Mouse (Mus musculus): ENCODE measurements around the gene Nrros. TPM values are rescaled to one million over a fixed set of nuclear protein-coding genes. Genes with fewer than 3 reads are reported as not detected.

Gene Nrros
- total and polyA plus RNA-seq, 2 experiments from 2014 or later: 4.9 to 11.3 TPM

DNA sequence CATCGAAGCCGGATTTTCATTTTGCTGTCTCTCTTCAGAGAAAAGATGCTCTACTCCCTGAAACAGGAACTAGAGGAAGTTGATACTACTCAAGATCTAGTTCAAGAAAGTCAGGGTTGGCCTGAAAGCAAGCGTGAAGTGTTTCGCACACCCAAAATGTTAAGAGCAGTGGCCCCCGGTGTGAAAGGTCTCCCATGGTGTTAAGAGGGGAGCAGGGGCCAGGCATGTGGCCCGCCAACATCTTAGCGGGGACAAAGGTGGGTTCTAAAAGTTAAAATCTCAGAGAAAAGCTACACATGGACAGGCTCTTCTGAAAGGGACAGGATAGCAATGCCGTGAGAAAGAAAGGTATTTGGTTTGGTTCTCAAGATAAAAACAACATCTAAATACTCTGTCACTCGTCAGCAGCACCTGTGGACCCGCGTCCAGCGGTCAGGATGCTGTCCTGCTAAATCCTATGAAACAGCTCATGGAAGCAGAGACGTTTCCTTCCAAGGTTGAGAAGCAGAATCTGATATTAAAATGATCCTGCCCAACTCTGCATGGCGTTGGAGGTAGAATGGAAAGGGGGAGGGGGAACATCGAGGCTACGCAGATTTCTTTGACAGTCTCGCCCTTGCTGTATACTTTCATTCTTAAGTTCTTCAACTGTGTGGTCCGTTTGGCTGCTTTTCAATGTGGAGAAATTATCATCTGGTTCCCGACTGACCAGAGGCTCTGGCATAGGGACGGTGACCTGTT, 35.8 kb downstream of the Nrros start:
- WGBS: 81% methylated on average over 20 of the region's 20 CpGs

DNA sequence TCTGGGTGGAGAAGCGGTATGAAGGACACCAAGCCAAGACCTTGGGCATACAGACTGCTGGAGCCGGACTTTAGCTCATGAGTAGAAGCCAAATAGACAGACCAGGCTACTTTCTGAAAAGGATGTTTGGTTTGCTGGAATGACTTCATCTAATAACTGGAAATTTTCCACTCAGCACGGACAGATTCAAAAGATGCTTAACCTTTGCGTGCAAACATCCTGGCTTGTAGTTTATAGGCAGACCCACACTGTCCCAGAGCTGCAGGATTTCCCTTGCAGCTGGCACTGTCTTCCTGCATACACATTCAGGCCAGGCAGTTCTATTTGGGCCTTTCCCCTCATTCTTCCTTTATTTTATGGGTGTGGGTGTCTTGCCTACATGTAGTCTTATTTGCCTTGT, 38.3 kb downstream of the Nrros start:
- Histone ChIP-seq H3K27ac (ENCODE audit: low read depth, low read length) (no peak overlapping the region), H3K4me3 (ENCODE audit: low read depth, low read length) (no peak overlapping the region), H3K27me3 (ENCODE audit: insufficient read depth, low read length) (no peaks in the 10 kb centered on the region), H3K4me1 (ENCODE audit: insufficient read depth, low read length) (no peaks in the 10 kb centered on the region), H3K36me3 (ENCODE audit: insufficient read depth, low read length) (no peaks in the 10 kb centered on the region), H3K4me2 (ENCODE audit: low read depth, low read length, poor library complexity, severe bottlenecking) (no peak overlapping the region), H3K9ac (replicated peaks; ENCODE audit: low read length, poor library complexity, severe bottlenecking) (no peak overlapping the region), H3K9me3 (ENCODE audit: low read length) (no peaks in the 10 kb centered on the region)
- no peak for DNase-seq (ENCODE audit: low spot score)
- ATAC-seq (ENCODE audit: low FRiP score): no peak
- WGBS: 89% methylated on average over 4 of the region's 4 CpGs
- no peak for TF ChIP-seq CTCF (IDR thresholded peaks at IDR 0.05)

More for the DNA sequence above, 35.8 kb downstream of the Nrros start:
- Histone ChIP-seq H3K27me3 (ENCODE audit: insufficient read depth, low read length) (no peaks in the 10 kb centered on the region), H3K9ac (replicated peaks; ENCODE audit: low read length, poor library complexity, severe bottlenecking) (no peak overlapping the region), H3K27ac (ENCODE audit: low read depth, low read length) (no peak overlapping the region), H3K36me3 (ENCODE audit: insufficient read depth, low read length) (no peaks in the 10 kb centered on the region), H3K9me3 (ENCODE audit: low read length) (no peaks in the 10 kb centered on the region), H3K4me1 (ENCODE audit: insufficient read depth, low read length) (no peaks in the 10 kb centered on the region), H3K4me2 (ENCODE audit: low read depth, low read length, poor library complexity, severe bottlenecking) (no peak overlapping the region), H3K4me3 (ENCODE audit: low read depth, low read length) (no peak overlapping the region)
- DNase-seq (ENCODE audit: low spot score) (no peak), ATAC-seq (ENCODE audit: low FRiP score) (no peak)
- no peak for TF ChIP-seq CTCF (IDR thresholded peaks at IDR 0.05)

DNA sequence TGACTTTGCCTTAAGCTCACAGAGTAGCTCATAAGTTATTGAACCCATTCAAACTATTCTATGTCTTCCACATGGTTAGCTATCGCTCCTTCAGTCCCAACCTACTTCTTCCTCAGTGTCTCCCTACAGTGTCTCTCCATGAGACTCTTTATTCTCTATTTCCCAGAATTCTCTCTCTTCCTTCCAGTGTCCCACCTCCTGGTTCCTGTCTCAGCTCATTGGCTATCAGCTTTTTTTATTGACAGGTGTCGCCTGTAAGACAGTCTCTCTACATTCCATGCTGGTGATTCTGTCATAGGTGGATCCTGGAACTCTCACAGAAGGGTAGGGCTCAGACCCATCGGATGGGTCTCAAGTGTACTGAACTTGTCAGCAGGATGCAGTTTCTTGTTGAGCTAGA, 40.0 kb downstream of the Nrros start:
- H3K36me3 ChIP-seq (ENCODE audit: insufficient read depth, low read length): no peaks in the 10 kb centered on the region
- no peak overlapping the region for H3K4me3 ChIP-seq (ENCODE audit: low read depth, low read length)
- no peak overlapping the region for H3K27ac ChIP-seq (ENCODE audit: low read depth, low read length)
- H3K4me2 ChIP-seq (ENCODE audit: low read depth, low read length, poor library complexity, severe bottlenecking): no peak overlapping the region
- DNase-seq (ENCODE audit: low spot score): no peak
- WGBS: 90% methylated on average over 3 of the region's 3 CpGs
- H3K27me3 ChIP-seq (ENCODE audit: insufficient read depth, low read length): no peaks in the 10 kb centered on the region
- H3K4me1 ChIP-seq (ENCODE audit: insufficient read depth, low read length): no peaks in the 10 kb centered on the region
- no peak for ATAC-seq (ENCODE audit: low FRiP score)
- H3K9ac ChIP-seq (replicated peaks; ENCODE audit: low read length, poor library complexity, severe bottlenecking): no peak overlapping the region
- no peaks in the 10 kb centered on the region for H3K9me3 ChIP-seq (ENCODE audit: low read length)
- TF ChIP-seq CTCF (IDR thresholded peaks at IDR 0.05): no peak

DNA sequence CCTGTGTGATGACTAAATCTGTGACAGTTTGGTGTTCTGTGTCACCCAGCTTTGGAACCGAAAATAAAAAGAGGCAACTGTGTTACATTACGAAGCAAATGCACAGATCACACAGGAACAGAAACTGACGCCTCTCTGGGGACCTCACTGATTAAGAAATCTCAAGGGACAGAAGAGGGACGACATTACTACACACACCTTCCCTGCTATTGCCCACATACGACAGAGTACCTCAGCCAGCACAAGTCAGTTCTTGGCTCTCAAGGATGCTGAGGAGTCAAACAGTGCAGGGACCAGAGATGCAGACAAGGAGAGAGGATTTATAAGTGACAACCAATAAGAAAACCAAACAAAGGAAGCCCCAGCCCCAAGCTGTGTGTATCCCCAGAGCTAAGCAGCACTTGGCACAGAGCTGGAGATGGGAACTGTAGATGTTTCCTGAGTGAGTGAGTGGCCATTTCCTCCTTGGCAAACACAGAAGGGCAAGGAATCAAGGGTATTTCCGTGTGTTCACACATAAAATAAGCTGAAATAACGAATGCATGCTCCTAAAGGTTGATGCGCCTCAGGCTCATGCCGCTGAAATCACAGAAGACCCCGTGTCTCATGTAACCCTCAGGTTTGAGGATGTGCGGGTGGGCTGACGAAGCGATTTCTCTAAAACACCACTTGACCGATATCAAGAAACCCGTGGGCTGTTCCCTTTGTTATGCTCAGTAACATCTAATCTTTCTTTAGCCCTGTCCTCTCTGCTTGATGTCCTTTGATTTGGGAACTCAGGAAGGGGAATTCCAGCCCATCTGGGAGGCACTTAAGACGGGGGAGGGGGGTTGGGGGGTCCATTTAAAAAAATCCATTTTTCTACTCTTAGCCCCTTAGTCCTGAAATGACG, 40.7 kb downstream of the Nrros start:
- Histone ChIP-seq H3K4me2 (ENCODE audit: low read depth, low read length, poor library complexity, severe bottlenecking) (no peak overlapping the region), H3K27ac (ENCODE audit: low read depth, low read length) (no peak overlapping the region), H3K9me3 (ENCODE audit: low read length) (no peaks in the 10 kb centered on the region), H3K9ac (replicated peaks; ENCODE audit: low read length, poor library complexity, severe bottlenecking) (no peak overlapping the region), H3K36me3 (ENCODE audit: insufficient read depth, low read length) (no peaks in the 10 kb centered on the region), H3K27me3 (ENCODE audit: insufficient read depth, low read length) (no peaks in the 10 kb centered on the region), H3K4me1 (ENCODE audit: insufficient read depth, low read length) (no peaks in the 10 kb centered on the region), H3K4me3 (ENCODE audit: low read depth, low read length) (no peak overlapping the region)
- 67% methylated on average over 17 of the region's 17 CpGs for WGBS
- no peak for ATAC-seq (ENCODE audit: low FRiP score)
- TF ChIP-seq CTCF (IDR thresholded peaks at IDR 0.05): no peak
- no peak for DNase-seq (ENCODE audit: low spot score)

DNA sequence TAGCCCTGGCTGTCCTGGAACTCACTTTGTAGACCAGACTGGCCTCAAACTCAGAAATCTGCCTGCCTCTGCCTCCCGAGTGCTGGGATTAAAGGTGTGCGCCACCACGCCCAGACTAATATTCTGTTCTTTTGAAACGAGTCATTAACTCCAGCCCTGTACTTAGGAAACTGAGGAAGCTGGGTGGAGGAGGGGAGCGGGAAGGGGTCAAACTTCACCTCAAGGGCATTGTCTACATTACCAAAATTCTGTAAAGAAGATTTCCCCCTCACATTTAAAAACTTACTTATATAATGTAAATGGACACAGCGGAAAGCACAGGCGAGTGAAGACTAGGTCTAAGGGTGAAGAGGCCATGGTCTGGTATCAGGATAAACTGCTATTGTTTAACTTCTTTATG, 41.4 kb downstream of the Nrros start:
- Histone ChIP-seq H3K36me3 (ENCODE audit: insufficient read depth, low read length) (no peaks in the 10 kb centered on the region), H3K27me3 (ENCODE audit: insufficient read depth, low read length) (no peaks in the 10 kb centered on the region), H3K27ac (ENCODE audit: low read depth, low read length) (no peak overlapping the region), H3K4me1 (ENCODE audit: insufficient read depth, low read length) (no peaks in the 10 kb centered on the region), H3K4me3 (ENCODE audit: low read depth, low read length) (no peak overlapping the region), H3K9ac (replicated peaks; ENCODE audit: low read length, poor library complexity, severe bottlenecking) (no peak overlapping the region), H3K9me3 (ENCODE audit: low read length) (no peaks in the 10 kb centered on the region), H3K4me2 (ENCODE audit: low read depth, low read length, poor library complexity, severe bottlenecking) (no peak overlapping the region)
- WGBS: 93% methylated on average over 7 of the region's 7 CpGs
- no peak for DNase-seq (ENCODE audit: low spot score)
- ATAC-seq (ENCODE audit: low FRiP score): no peak
- no peak for TF ChIP-seq CTCF (IDR thresholded peaks at IDR 0.05)

DNA sequence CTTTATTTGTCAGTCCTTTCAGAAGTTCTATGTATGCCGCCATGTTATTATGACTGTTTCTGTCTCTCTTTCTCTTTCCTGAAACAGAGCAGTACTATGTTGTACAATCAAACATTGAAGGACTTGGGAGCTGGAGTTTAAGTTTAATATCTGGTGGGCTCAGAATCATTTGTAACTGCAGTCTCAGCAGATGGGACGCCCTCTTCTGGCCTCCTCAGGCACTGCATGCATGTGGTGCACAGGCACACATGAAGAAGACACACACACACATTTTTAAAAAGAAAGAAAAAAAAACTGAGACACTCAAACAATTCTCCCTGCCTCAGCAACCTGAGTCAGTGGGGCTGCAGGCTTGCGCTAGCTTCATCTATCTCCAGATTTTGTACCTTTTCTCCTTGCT, 44.9 kb downstream of the Nrros start:
- Histone ChIP-seq H3K4me3 (ENCODE audit: low read depth, low read length) (no peak overlapping the region), H3K27me3 (ENCODE audit: insufficient read depth, low read length) (no peaks in the 10 kb centered on the region), H3K27ac (ENCODE audit: low read depth, low read length) (no peak overlapping the region), H3K4me1 (ENCODE audit: insufficient read depth, low read length) (no peaks in the 10 kb centered on the region), H3K36me3 (ENCODE audit: insufficient read depth, low read length) (no peaks in the 10 kb centered on the region), H3K4me2 (ENCODE audit: low read depth, low read length, poor library complexity, severe bottlenecking) (no peak overlapping the region), H3K9me3 (ENCODE audit: low read length) (no peaks in the 10 kb centered on the region), H3K9ac (replicated peaks; ENCODE audit: low read length, poor library complexity, severe bottlenecking) (no peak overlapping the region)
- no peak for ATAC-seq (ENCODE audit: low FRiP score)
- 74% methylated on average over 3 of the region's 3 CpGs for whole genome bisulfite sequencing
- no peak for TF ChIP-seq CTCF (IDR thresholded peaks at IDR 0.05)
- DNase-seq (ENCODE audit: low spot score): no peak

All from midbrain, postnatal 0 days (tissue).